Mouse (Mus musculus) liver, postnatal 0 days (tissue): Measurements from ENCODE around the gene Cpt1c. TPM values are rescaled to one million over a fixed set of nuclear protein-coding genes. Genes with fewer than 3 reads are reported as not detected.
A peak's percentile ranks its signal among the peaks of the same experiment; 100 is the strongest.

Source experiments
- ATAC-seq: fragments of 200-750 bp; cut with Nextera tagmentation; 2 replicates; pipeline ENCODE4 v1.8.0; 2017; ENCODE audit warnings: mild to moderate bottlenecking, moderate library complexity
- DNase-seq: peaks from one replicate; pipeline ENCODE4 v3.0.0-alpha.2; 2016
- H3K27ac ChIP-seq: fragments of 300-500 bp; sonication (generic); 2 replicates; pipeline ENCODE4 v1.5.1; 2014; ENCODE audit warnings: antibody characterized with exemption, moderate library complexity, mild to moderate bottlenecking, low read depth
- H3K27me3 ChIP-seq: fragments of 300-500 bp; sonication (generic); 2 replicates; pipeline ENCODE4 v1.6.1; 2014; ENCODE audit warnings: low read length, control low read depth, mixed read lengths; ENCODE audit not compliant: insufficient read depth
- H3K36me3 ChIP-seq: fragments of 300-500 bp; sonication (generic); replicated peaks from 2 replicates; pipeline ENCODE4 v1.6.1; 2014; ENCODE audit warnings: mild to moderate bottlenecking, control low read depth, low read length, moderate library complexity, mixed read lengths; ENCODE audit not compliant: insufficient read depth
- H3K4me1 ChIP-seq: fragments of 300-500 bp; sonication (generic); 2 replicates; pipeline ENCODE4 v1.6.1; 2014; ENCODE audit warnings: antibody characterized with exemption, mild to moderate bottlenecking, control low read depth; ENCODE audit not compliant: insufficient read depth
- H3K4me2 ChIP-seq: fragments of 300-500 bp; sonication (generic); 2 replicates; pipeline ENCODE4 v1.6.1; 2014; ENCODE audit warnings: low read depth, mild to moderate bottlenecking, low read length, moderate library complexity, mixed read lengths
- H3K4me3 ChIP-seq: fragments of 300-500 bp; sonication (generic); 2 replicates; pipeline ENCODE4 v1.5.1; 2014; ENCODE audit warnings: low read depth, low read length
- H3K9ac ChIP-seq: fragments of 300-500 bp; sonication (generic); replicated peaks from 2 replicates; pipeline ENCODE4 v1.6.1; 2014; ENCODE audit warnings: mild to moderate bottlenecking, moderate library complexity
- H3K9me3 ChIP-seq: fragments of 300-500 bp; sonication (generic); 2 replicates; pipeline ENCODE4 v1.6.1; 2016; ENCODE audit warnings: mild to moderate bottlenecking, control low read depth, low read length, mixed read lengths
- CTCF ChIP-seq: sonication (generic); IDR thresholded peaks from 2 replicates; pipeline ENCODE4 v1.5.1; 2016; ENCODE audit warnings: antibody characterized with exemption, low read depth
- EP300 ChIP-seq: IDR thresholded peaks from 2 replicates; pipeline ENCODE4 v1.6.1; 2016; ENCODE audit warnings: antibody characterized with exemption, low read depth, mild to moderate bottlenecking
- WGBS: fragments of 180-500 bp; shearing (Covaris S2); extraction: QIAGEN DNeasy Blood & Tissue Kit; methylation state at CpG from one replicate; pipeline ENCODE4 v1.1.7; 2014; ENCODE audit not compliant: insufficient replicate concordance; 5-methylcytosine and 5-hydroxymethylcytosine counted together
- polyA plus RNA-seq: library from polyadenylated mRNA; unstranded; fragments of >200 nt; fragmentation: Nextera tagmentation; extraction: Ambion mirVana; gene quantifications from 2 replicates; pipeline ENCODE4 v1.2.1, GENCODE M21; 2015

Gene Cpt1c
- polyA plus RNA-seq, 1 experiment from 2014 or later, result 1.1 TPM

DNA sequence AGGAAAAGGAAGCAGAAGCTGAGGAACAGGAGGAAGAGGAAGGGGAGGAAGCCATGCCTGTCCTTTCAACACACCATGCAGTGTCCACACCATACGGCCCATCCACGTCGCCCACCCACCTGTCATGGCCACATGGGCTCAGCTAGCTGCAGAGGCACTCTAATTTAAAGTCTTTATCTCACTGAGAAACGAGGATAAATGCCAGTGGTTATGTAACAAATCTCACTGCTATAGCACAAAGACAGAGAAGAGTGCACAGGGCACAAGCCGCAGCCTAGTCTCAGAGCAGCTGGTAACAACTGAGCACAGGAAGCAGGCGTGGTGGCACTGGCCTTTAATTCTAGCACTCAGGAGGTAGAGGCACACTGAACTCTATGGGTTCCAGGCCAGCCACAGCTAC is 24.7 kb downstream of the Cpt1c start:
- Histone ChIP-seq H3K36me3 (no peaks in the 10 kb centered on the region), H3K27me3 (peaks cover 21% of the 10 kb centered on the region), H3K9me3 (no peaks in the 10 kb centered on the region), H3K27ac (no peak overlapping the region), H3K4me3 (no peak overlapping the region), H3K4me1 (peaks cover 16% of the 10 kb centered on the region), H3K9ac (no peak overlapping the region), H3K4me2 (no peak overlapping the region)
- DNase-seq, result no peak
- ATAC-seq, result no peak
- WGBS, result 46% methylated on average over 6 of the region's 6 CpGs
- TF ChIP-seq EP300, result no peak
- TF ChIP-seq CTCF, result no peak

DNA sequence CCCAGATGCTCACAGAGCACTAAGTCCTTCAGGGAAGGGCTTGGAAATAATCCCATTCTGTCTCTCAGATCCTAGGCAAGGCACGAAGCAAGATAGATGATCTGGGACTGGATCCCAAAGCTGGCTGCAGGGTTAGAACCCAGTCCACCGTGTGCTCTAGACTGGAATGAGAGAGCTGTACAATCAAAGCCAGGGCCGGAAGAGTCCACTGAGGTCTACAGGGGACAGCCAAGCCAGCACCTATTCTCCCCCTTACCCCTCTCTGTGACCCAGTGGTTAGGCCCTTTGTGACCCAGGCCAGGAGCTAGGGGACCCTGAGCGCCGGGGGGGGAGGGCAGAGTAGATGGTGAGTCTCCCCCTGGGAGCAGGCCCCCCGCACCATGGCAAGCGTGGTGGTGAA is 31.7 kb downstream of the Cpt1c start, which contains the start of gene Tsks:
Gene Tsks (plus strand): TSS at position 301 of the 400 bp plus-strand sequence.
- Histone ChIP-seq H3K27ac (no peak within 1 kb of the TSS), H3K9me3 (no peaks in the 10 kb centered on the region), H3K4me3 (no peak within 1 kb of the TSS), H3K27me3 (no peaks in the 10 kb centered on the region), H3K36me3 (no peaks in the 10 kb centered on the region), H3K9ac (no peak within 1 kb of the TSS; the same call in 1 of the 2 replicates), H3K4me1 (no peaks in the 10 kb centered on the region), H3K4me2 (no peak within 1 kb of the TSS)
- 77% methylated on average over 7 of the region's 7 CpGs for WGBS
- ATAC-seq (no peak), DNase-seq (no peak)
- TF ChIP-seq CTCF (no peak), EP300 (no peak)

GRCm38 (mm10) chr7:44938680-44939079 is 36.0 kb downstream of the Cpt1c start:
- H3K27ac ChIP-seq, result no peak overlapping the region
- DNase-seq, result no peak
- H3K4me2 ChIP-seq, result no peak overlapping the region
- H3K27me3 ChIP-seq, result no peaks in the 10 kb centered on the region
- no peak for ATAC-seq
- H3K36me3 ChIP-seq, result no peaks in the 10 kb centered on the region
- TF ChIP-seq CTCF (no peak), EP300 (no peak)
- H3K4me3 ChIP-seq, result no peak overlapping the region
- no peaks in the 10 kb centered on the region for H3K4me1 ChIP-seq
- H3K9ac ChIP-seq, result no peak overlapping the region
- H3K9me3 ChIP-seq, result 0 out of 2 replicates have a peak, but pooled peaks cover 5% of the 10 kb centered on the region
- 81% methylated on average over 4 of the region's 4 CpGs for WGBS

DNA sequence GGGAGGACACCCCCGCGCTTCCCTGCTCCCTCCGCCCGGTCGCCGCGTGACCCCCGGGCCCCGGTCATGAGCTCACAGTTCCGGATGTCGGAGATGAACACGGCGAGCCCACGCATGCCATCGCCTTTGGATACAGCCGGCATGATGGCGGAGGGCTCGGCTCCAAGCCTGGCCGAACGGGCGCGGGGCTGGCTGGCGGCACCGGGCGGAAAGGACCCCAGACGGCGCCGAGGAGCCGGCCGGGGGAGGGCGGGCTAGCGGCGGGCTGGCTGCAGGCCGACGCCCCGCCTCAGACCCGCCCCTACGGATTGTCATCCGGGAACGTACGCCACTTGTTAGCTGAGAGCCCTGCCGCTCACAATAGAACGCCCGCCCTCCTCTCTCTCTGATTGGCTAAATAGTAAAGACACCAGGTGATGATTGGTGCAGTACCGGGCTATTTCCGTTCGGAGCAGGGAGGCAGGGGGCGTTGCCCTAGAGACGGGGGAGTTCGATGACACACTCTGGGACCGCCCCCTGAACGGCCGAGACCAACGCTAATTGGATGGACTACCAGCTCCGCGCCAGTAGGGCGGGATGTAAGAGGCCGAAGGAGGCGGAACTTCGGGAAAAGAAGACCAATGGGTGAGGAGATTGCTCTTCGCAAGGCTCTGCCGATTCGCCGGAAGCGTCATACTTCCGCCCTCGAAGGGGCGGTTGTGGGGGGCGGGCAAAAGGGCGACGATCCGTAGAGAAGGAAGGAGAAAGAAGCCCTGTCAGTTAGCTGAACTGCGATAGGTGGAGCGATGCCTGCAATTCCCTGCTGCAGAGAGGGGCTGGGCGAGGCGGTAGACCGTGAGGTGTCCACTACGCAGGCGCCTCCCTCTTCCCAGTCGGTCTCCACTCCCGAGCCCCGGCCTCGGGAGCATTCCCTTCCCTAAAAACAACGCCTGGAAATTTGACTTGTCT is 45.2 kb downstream of the Cpt1c start, which contains the start of gene Ap2a1:
Gene Ap2a1 (minus strand): TSS at position 293 of the 948 bp plus-strand sequence.
- H3K4me3 ChIP-seq, result peak within 1 kb of the TSS; percentile 99
- H3K4me1 ChIP-seq, result peaks cover 19% of the 10 kb centered on the region
- peak within 1 kb of the TSS; percentile 90 for H3K27ac ChIP-seq
- no peaks in the 10 kb centered on the region for H3K9me3 ChIP-seq
- peak; percentile 97 for ATAC-seq
- H3K4me2 ChIP-seq, result peak within 1 kb of the TSS; percentile 86
- peak; percentile 100 for DNase-seq
- 1% methylated on average over 81 of the region's 84 CpGs for WGBS
- peaks cover 13% of the 10 kb centered on the region for H3K36me3 ChIP-seq
- TF ChIP-seq CTCF (no peak; the same call in 1 of the 2 replicates), EP300 (peak; percentile 62)
- H3K27me3 ChIP-seq, result no peaks in the 10 kb centered on the region
- H3K9ac ChIP-seq, result peak within 1 kb of the TSS; percentile 93

DNA sequence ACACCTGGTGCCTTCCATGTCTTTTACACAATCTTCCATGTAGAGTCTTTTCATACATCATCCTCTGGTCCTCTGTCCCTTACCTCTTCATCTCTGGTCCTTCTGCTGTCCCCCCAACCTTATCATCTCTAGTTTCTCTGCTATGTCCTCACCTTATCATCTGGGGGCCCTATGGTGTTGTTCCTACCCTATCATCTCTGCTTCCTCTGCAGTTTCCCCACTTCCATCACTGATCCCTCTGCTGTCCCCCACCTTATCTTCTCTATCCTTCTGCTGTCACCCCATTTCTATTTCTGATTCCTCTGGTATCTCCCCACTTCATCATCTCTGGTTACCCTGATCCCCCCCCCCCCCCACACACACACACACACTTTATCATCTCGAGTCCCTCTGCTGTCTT is 46.1 kb downstream of the Cpt1c start:
- ATAC-seq (no peak), DNase-seq (no peak)
- Histone ChIP-seq H3K4me3 (peak overlapping the region; percentile 99), H3K36me3 (peaks cover 18% of the 10 kb centered on the region), H3K9ac (peak overlapping the region; percentile 93), H3K4me1 (peaks cover 19% of the 10 kb centered on the region), H3K27me3 (no peaks in the 10 kb centered on the region), H3K4me2 (peak overlapping the region; percentile 86), H3K9me3 (no peaks in the 10 kb centered on the region), H3K27ac (peak overlapping the region; percentile 90; the same call in 1 of the 2 replicates)
- TF ChIP-seq EP300 (peak; percentile 78), CTCF (no peak)
- WGBS, result 0% methylated on average over 1 of the region's 1 CpGs

- TF ChIP-seq EP300 (no peak), CTCF (peak; percentile 72)
- Histone ChIP-seq H3K9me3 (no peaks in the 10 kb centered on the region), H3K4me1 (peaks cover 24% of the 10 kb centered on the region), H3K4me3 (no peak overlapping the region), H3K36me3 (peaks cover 33% of the 10 kb centered on the region), H3K27ac (no peak overlapping the region), H3K27me3 (no peaks in the 10 kb centered on the region), H3K4me2 (no peak overlapping the region), H3K9ac (no peak overlapping the region)
- 68% methylated on average over 3 of the region's 3 CpGs for WGBS
- ATAC-seq, result no peak
- DNase-seq, result peak; percentile 55
Measured at GRCm38 (mm10) chr7:44925468-44925867, 49.2 kb downstream of the Cpt1c start.
